Mouse (Mus musculus) induced T-regulatory cell, adult 2 months (primary cell): ENCODE results near the gene Myom3.
"Not testable (repeated sequence)": the region's sequence is repeated elsewhere in the genome, so short reads cannot be mapped to it uniquely, and the experiment has no call there.

Experiments used
- DNase-seq: peaks from one replicate; pipeline ENCODE4 v3.0.0-alpha.2; 2012; ENCODE audit warnings: low read depth

The Myom3 gene

DNA sequence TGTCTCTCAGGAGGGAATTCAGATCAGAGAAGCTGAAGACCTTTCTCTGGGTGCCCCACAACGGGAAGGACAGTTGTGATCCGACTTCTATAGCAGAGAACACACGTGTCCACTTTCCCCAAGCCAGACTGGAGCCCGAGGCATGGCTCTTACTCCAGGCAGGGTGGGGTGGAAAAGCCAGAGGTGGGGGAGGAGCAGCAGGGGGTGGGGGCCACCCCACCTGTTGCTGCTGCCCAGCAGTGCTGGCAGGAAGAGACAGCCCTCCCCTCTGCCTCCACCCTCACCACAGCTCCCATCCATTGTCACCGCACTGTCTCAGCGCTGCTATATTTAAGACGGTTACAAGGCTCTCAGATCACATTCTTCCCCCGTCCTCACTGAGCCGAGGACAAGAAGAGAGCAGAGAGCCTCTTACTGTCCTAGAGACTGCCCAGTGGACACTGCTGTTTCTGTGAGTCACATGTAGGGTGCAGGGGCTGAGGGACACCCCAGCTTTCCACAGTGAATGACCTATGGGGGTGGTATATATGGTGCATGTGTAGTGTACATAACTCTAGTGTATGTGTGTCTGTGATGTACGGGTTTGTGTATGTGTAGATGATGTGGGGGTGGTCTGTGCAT, at the start of gene Myom3:
TSS of gene Myom3 (plus strand) at position 360 of the 621 bp plus-strand sequence.
- DNase-seq, result no peak

DNA sequence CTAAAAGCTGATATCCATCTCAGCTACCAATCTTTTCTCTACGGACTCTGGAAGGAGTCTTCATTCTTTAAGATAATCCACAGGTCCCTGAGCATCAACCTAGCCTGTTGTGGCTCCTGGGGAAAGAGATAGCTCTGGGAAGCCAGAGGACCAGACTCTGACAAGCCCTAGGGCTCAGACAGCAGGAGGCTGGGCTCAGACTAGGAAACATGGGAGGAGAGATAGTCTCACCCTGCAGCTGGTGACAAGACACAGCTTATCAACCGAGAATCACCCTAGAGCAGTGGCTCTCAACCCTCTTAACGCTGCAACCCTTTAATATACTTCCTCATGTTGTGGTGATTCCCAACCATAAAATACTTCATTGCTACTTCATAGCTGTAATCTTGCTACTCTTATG, 49.1 kb upstream of the Myom3 start:
- DNase-seq, result no peak

DNA sequence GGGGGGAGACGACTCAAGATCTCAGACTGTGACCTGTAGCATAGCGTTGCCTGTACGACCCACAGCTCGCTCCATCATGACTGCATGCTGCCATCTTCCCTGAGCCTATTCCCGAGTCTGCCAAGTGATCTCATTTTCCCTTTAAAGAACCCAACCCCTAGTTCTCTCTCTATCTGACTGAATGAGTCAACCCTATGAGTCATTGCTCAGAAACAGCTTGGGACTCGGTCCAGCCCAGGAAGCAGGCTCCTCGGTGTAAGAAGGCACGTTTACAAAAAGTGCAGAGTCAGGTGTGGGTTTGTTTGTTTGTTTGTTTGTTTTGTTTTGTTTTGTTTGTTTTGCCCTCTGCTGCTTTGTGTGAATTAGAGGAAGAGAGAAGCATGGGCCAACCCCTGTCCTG, 44.7 kb upstream of the Myom3 start:
- DNase-seq, result no peak

DNA sequence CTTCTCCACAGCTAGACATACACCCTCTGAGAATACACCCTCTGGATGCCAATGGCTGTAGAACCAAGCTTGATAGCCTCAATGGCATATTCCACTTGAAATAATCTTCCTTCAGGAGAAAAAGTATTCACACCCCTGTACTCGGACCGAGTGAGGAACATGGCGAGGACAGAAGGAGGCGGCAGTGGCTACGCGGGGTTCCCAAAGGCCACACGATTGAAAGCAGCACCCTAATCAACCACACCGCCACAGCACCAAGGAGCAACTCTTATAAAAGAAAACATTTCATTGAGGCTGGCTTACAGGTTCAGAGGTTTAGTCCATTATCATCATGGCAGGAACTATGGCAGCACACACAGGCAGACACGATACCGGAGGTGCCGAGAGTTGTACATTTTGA, 43.1 kb upstream of the Myom3 start:
- DNase-seq, result not testable (repeated sequence)

DNA sequence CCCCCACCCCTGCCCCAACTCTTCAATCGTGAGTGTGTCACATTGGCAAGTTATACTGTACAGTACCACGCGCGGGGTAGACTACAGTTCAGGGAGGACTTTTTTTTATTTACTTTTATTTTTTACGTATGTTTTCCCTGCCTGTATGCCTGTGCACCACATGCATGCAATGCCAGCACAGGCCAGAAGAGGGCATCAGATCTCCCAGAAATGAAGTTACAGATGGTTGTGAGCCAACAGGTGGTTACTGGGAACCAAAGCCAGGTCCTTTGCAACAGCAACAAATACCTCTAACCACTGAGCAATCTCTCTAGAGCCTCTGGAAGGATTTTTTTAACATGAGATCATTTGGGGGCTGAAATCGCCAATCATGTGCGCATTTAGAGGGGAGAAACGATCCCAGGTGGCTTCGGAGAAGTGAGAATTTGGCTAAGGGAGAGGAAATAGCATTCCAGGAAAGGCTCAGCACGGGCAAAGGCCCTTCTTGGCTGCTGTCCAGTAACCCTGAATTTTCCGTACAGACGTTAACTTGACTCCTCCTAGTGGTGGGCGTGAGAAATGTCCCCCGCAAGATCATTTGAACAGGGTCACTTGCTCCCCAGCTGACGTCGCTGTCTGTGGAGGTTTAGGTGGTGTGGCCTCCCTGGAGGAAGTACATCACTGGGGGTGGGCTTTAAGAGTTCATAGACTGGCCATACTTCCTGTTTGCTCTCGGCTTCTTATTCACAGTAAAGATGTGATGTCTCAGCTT, 36.8 kb upstream of the Myom3 start:
- peak; percentile 24 for DNase-seq

DNA sequence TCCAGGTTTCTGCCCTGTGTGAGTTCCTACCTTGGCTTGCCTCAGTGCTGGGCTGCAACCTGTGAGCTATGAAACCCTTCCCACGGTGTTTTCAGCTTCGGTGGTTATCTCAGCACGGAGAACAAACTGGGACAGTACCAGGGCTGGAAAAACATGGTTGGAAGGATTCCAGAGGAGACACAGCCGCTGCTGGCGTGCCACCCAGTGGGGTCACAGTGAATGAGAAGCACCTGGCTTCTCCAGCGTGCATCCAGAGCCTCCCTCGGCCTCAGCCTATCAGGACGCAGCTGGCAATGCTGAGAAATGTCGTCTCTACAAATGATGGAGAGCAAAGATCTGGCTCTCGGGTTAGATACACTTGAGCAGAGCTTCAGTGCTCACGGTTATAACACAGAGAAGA, 33.1 kb upstream of the Myom3 start:
- no peak for DNase-seq

DNA sequence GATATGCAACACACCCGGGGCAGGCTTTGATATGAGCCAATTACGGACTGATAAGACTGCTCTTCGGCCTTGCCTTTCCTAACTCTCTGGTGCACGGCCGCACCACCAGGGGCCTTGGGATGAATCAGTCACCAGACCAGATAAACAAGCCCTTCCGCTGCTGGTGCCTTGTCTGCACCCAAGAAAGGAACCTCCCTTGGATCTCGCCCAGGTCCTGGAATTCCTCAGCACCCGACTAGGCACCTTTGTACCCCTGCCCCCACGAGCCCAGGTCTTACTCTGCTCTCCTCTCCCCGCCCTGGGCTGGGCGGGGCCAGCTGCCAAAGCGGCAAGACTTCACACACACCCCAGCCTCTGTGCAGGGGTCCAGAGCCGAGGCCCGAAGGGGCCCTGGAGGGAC, 31.7 kb upstream of the Myom3 start, which contains the start of gene Il22ra1:
TSS of gene Il22ra1 (plus strand) at position 356 of the 400 bp plus-strand sequence.
- no peak for DNase-seq

DNA sequence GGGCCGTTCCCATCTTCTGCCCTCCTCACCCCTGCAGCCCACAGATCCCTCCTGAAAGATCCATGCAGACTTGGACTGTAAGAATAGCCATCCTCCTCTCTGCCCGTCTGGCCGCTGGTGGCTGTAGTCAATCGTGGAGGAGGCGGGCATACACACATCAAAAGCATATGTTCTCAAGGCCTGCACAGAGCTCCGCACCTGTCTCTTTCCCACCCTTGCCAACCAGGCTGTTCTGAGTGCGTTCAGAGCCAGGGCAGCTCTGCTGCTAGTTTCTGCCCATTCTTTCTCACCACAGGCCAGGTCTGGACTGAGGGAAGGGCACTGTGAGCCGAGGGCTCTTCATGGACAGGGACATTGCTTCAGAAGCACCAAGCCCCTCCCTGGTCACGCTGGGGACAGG, 29.3 kb upstream of the Myom3 start:
- no peak for DNase-seq

DNA sequence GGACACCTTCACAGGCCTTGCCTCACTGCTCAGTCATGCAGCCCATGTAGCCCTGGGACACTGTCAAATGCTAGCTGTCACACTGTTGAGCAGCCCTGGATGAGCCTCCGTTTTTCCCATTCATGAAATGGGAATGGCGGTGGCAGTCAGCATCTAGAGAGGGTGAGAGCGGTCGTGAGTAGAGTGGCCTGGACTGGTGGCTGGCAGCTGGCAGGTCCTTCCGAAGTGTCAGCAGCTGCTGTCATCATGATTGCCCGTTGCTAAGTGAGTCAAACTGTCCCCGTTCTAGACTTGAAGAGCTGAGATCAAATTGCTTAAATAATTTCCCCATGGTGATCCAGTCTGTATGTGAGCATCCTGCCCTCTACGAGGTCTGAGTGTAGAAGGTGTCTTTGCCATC, 28.6 kb upstream of the Myom3 start:
- DNase-seq, result no peak

DNA sequence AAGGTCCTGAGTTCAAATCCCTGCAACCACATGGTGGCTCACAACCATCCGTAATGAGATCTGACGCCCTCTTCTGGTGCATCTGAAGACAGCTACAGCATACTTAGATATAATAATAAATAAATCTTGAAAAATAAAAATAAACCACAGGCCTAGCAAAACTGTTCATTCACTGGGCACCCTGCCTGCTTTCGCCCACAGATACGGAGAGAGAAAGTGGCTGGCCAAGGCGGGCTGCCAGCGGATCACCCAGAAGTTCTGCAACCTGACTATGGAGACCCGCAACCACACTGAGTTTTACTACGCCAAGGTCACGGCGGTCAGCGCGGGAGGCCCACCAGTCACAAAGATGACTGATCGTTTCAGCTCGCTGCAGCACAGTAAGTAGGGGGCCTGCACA, 25.6 kb upstream of the Myom3 start:
- DNase-seq, result no peak

DNA sequence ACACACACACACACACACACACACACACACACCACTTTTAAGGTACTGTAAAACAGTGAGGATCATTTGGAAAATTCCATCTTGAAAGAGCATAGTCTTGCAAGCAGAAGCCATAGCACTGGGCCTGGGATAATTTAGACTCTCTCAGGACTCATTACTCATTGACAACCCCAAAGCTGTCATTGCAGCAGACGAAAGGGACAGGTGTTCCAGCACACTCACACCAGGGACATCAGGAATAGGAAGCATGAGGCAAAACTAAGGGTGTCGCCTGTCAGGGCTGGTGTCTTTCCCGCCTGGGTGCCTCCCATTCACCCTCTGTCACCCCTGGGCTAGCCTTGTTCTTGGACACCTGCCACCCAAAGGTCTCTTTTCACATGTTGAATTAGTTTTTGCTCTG, 22.6 kb upstream of the Myom3 start:
- DNase-seq, result no peak

DNA sequence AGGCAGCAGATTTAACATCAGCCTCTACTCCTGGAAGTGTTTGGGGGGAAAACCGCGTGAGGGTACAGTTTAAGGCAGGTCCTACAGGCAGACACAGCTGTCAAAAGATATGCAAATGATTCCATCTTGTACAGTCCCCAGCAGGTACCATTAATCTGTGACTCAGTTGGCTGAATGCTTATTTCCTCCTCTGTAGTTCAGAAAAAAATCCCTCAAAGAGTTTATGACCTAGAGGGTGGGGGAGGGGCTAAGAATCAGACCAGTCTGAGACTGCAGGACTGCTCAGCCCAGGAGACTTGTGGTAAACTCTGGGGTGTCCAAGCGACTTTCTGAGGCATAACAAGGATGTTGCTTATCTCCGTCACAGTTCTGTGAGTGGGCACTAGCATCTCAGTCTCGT, 21.3 kb upstream of the Myom3 start:
- no peak for DNase-seq

DNA sequence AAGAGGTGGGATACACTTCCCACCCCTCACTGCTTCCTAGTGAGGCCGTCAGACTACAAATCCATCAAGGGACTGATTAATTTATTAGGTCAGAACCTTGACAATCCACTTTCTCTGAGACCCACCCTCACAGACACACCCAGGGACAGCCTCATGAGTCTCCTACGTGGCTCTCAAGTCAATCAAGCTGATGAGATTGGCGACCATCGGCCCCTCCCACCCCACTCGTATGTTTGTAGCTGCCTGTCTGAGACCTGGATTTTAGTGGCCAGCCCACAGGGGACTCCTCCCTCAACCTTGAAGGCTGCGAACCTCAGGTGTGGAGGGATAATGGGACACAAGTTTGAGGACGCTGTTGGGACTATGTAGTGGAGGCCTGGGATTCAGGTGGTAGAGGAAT, 20.4 kb upstream of the Myom3 start:
- DNase-seq, result no peak

DNA sequence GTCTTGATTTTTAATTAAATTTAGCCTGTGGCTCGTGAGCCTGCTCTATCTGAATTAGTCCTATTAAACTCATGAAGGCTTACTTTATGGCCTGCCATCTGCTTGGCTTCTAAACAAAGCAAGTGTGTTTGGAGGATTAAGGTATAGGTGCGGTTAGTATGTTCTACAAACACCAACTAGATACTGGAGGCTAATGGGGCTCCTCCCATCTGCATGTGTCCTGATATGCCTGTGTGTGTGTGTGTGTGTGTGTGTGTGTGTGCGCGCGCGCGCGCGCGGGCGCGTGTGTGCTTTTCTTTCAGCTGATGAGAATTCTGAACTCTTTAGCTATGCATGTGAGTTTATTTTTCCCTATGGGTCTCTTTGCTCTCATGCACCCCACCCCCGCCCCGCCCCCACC, 19.8 kb upstream of the Myom3 start:
- no peak for DNase-seq

DNA sequence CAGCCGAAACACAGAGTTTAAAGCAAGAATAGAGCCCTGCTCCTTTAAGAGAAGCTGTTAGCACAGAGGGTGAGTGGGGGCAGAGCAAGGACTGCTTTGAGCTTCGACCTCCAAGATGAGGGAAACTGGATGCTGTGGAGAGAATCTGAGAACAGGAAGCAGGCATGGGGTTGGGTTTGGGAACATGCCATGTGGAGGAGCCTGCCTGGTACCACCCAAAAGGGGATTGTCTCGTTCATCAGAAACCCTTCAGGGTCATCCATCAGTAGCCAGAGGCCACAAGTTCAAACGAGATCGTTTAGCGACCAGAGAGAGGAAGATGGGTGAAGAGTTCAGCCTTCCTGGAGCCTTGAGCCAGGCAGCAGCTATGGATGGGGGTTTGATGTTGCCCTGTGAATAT, 16.0 kb upstream of the Myom3 start:
- no peak for DNase-seq

DNA sequence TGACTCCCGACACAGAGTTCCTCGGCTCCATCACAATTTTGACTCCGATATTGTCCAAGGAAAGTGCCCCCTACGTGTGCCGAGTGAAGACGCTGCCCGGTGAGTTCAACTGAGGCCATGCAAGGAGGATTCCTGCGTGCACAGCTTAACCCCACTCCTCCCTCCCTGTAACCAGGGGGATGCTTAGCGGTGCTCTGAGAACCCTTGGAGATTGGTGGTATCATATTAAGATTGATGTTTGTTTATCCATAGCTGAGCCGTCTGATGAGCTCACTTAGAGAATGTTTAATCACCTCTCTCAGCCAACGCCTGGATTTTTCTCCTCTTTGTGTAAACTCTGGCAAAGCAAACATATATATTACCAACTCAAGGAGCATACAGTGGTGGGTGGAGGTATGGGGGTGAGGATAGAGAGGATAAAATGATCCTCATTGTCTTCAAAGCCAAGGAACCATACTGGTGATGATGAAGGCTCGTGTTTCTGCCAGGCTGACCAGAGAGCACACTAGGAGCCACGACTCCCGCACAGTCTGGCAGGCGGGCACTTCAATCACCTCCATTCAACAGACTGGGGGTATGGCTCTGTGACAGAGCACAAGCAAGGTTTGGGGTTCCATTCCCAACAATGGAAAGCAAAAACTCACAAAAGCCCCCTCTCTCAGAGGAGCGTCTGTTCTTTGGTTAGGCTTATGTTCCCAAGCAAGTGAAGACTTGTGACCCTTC, 14.6 kb upstream of the Myom3 start:
- DNase-seq, result no peak

DNA sequence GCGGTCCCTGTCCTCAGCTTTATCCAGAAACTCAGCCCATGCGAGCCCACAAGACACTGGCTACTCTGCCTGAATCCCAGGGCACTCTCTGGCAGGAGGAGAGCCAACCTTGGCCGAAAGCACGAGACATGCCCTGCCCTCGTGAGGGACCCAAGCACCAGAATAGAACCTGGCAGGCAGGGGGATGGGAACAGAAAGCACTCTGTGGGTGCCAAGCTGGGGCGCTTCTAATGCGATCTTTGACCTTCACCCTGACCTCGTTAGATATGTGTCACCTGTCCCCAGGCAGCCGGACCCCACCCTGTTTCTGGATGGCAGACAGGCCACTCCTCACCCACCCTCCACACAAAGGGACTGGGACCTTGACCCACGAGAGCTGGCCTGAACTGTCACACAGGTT, 13.9 kb upstream of the Myom3 start:
- no peak for DNase-seq

DNA sequence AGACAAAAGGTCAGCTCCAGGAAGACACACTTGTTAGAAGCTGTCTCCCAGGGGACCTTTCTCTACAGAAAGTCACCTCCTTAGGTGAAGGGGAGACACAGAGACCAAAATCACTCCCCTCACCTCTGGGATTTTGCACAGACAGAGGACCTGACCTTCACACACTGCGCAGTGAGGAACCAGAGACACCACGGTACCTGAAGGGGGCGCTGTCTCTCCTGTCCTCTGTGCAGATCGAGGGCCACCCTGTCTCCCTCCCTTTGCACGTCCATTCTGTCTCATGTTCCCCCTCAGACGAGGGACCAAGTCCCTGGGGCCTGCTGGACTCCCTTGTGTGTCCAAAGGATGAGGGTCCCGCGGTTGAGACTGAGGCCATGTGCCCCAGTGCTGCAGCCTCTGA, 8.6 kb upstream of the Myom3 start:
- peak; percentile 7 for DNase-seq

DNA sequence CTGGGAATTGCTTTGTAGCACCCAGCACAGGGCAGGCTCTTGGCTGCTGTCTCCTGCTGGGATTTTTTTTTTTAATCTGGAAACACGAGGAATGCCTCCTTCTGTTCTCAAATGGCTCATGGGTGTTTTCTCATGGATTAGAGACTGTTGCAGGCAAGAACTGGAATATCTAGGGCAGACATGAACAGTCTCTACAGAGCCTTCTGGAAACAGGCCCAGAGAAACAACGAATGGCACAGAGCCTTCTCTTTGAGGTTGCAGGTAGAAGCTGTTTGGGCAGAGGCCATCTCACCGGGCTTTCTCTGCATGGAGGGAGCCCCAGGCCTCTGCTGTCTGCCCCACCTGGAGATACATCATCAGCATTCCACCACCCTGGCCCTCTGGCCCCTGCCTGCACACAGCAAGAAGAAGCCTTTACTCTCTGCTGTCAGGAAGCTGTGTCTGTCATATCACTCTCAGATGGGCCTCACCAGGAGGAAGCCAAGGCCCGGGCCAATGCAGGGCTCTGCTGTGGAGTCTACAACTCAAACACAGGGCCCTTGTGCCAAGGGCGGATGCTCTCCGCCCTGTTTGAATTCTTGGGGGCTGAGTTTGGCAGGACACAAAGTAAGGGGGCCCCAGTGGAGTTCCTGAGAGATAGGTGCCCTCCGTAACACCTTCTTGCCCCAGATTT, 7.3 kb upstream of the Myom3 start:
- DNase-seq, result no peak

DNA sequence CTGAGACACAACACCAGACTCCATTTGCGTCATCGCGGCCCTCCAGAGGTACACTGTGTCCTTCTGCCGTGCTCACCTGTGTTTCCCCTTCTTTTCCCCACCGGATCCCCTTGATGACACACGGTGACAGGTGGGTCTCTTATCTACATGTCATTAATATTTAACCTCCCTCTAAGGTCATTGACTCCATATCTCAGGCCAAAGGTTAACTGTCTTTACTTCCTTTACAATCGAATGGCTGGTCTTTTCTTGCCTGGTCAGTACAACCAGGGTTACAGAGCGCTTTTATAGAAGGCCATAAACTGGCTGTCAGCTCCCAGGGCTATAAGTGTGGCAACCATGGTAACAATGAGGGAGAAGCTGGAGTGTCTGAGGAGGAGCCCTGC, 6.7 kb upstream of the Myom3 start:
- DNase-seq, result no peak

DNA sequence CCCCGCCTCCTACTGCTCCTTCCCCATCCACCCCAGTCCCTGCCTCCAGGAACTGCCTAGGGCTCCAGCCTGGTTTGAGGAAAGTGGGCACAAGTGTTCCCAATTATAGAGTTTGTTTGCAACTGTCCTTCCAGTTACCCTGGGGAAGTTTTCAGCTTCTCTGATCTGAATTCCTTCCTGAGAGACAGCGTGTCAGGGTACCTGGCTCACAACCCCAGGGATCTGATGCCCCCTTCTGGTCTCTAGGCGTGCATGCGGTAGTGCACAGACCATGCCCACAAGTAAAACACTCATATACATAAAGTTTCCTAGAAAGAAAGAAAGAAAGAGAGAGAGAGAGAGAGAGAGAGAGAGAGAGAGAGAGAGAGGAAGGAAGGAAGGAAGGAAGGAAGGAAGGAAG, 1.2 kb upstream of the Myom3 start:
- DNase-seq, result no peak

DNA sequence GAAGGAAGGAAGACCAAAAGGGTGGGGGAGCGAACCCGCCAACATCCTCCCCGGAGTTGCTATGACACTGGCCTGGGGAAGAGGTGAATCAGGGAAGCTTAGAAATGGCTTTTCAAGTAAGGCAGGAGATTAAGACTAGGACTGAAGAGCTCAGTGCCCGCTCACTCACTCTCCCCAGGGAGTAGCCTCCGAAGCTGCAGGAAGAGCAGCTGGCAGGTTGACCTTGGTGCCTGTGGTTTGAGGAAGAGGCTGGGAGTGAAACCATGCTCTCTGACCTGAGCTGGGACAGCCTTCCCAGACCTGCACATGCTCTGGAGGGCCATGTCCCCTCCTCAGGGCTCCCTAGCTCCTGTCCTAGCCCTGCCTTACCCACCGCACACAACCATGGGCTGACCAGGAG, 690 bp upstream of the Myom3 start:
- DNase-seq, result no peak

DNA sequence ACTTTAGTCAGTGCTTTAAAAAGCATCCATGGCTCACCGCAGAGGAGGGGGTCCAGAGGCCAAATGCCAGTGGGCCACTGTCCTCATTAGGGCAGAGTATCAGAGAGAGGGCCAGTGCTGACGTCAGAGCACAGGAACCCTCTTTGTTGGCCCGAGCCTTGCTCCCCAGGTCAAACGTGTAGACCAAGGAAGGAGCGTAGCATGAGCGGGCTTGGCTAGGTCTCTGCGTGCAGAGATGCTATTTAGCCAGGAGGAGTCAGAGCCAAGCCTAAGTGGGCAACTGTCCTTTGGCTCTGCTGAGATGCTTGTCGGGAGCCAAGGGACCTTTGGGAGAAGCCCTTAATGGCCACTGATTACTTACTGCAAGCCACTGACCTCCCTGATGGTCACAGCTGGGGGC, 1.5 kb downstream of the Myom3 start:
- DNase-seq, result no peak
